Mouse (Mus musculus) thymus, adult 18-20 months (tissue): Measurements from ENCODE around the gene Exoc7.

Source experiments
- DNase-seq, 2 experiments: peaks; one replicate each; pipeline ENCODE4 v3.0.0; 2022; ENCODE audit warnings: mixed read lengths in 2 of 2

The Exoc7 gene

GRCm38 (mm10) chr11:116312359-116312758, 5.3 kb upstream of the Exoc7 start:
- no peak for DNase-seq

- no peak for DNase-seq
Observed at GRCm38 (mm10) chr11:116311169-116311568, 4.1 kb upstream of the Exoc7 start.

GRCm38 (mm10) chr11:116309601-116310000, 2.6 kb upstream of the Exoc7 start:
- DNase-seq, result no peak

GRCm38 (mm10) chr11:116307762-116308531, 914 bp upstream of the Exoc7 start:
- DNase-seq, result no peak

- peak; percentile 85 to 88 for DNase-seq
Observed at GRCm38 (mm10) chr11:116306126-116306982, 679 bp downstream of the Exoc7 start.

GRCm38 (mm10) chr11:116305423-116305822, 1.6 kb downstream of the Exoc7 start:
- DNase-seq, result no peak

GRCm38 (mm10) chr11:116298621-116299020, 8.4 kb downstream of the Exoc7 start:
- no peak for DNase-seq

GRCm38 (mm10) chr11:116298221-116298620, 8.8 kb downstream of the Exoc7 start:
- DNase-seq, result no peak

GRCm38 (mm10) chr11:116297017-116297416, 10.0 kb downstream of the Exoc7 start:
- no peak for DNase-seq

- no peak for DNase-seq
Observed at GRCm38 (mm10) chr11:116296191-116296734, 10.8 kb downstream of the Exoc7 start.

- DNase-seq, result no peak
Observed at GRCm38 (mm10) chr11:116294319-116294718, 12.7 kb downstream of the Exoc7 start.

GRCm38 (mm10) chr11:116293538-116294137, 13.4 kb downstream of the Exoc7 start:
- DNase-seq, result no peak

GRCm38 (mm10) chr11:116292401-116292800, 14.6 kb downstream of the Exoc7 start:
- DNase-seq, result no peak

GRCm38 (mm10) chr11:116290556-116290955, 16.5 kb downstream of the Exoc7 start:
- DNase-seq, result no peak

- no peak for DNase-seq
Observed at GRCm38 (mm10) chr11:116287351-116287750, 19.7 kb downstream of the Exoc7 start.

GRCm38 (mm10) chr11:116285770-116286191, 21.3 kb downstream of the Exoc7 start:
- no peak for DNase-seq

- DNase-seq, result no peak
Observed at GRCm38 (mm10) chr11:116283982-116284381, 23.1 kb downstream of the Exoc7 start.

GRCm38 (mm10) chr11:116282912-116283521, 24.0 kb downstream of the Exoc7 start:
- no peak for DNase-seq

GRCm38 (mm10) chr11:116282089-116282488, 24.9 kb downstream of the Exoc7 start:
- no peak for DNase-seq

GRCm38 (mm10) chr11:116281671-116282070, 25.4 kb downstream of the Exoc7 start:
- no peak for DNase-seq

GRCm38 (mm10) chr11:116280751-116281663, 26.0 kb downstream of the Exoc7 start, which contains the start of gene Galr2:
Galr2 (plus strand) TSS chr11:116280939.
- no peak for DNase-seq
